Mouse (Mus musculus) MEL-GATA-1-ER (cell line): ENCODE data around the gene Ube3b.

Source experiments
- DNase-seq: peaks from one replicate; pipeline ENCODE4 v3.0.0-alpha.2; 2012; ENCODE audit warnings: low read depth; ENCODE audit errors: extremely low read depth

The Ube3b gene

GRCm38 (mm10) chr5:114373581-114373980 is 6.8 kb upstream of the Ube3b start:
- DNase-seq: no peak

- peak; percentile 91 for DNase-seq
Measured at GRCm38 (mm10) chr5:114374409-114375213, 5.8 kb upstream of the Ube3b start.

GRCm38 (mm10) chr5:114378177-114378920 is 2.1 kb upstream of the Ube3b start:
- DNase-seq: peak; percentile 50

GRCm38 (mm10) chr5:114378936-114379335 is 1.5 kb upstream of the Ube3b start:
- DNase-seq: no peak

GRCm38 (mm10) chr5:114379763-114380162 is 644 bp upstream of the Ube3b start:
- DNase-seq: no peak

GRCm38 (mm10) chr5:114381013-114381351 is 575 bp downstream of the Ube3b start:
- DNase-seq: peak; percentile 16

GRCm38 (mm10) chr5:114383184-114383904 is 2.9 kb downstream of the Ube3b start:
- peak; percentile 22 for DNase-seq

GRCm38 (mm10) chr5:114384448-114384847 is 4.0 kb downstream of the Ube3b start:
- DNase-seq: no peak

- no peak for DNase-seq
Measured at GRCm38 (mm10) chr5:114393169-114393568, 12.8 kb downstream of the Ube3b start.

- DNase-seq: no peak
Measured at GRCm38 (mm10) chr5:114406592-114406991, 26.2 kb downstream of the Ube3b start.

- no peak for DNase-seq
Measured at GRCm38 (mm10) chr5:114407269-114407668, 26.9 kb downstream of the Ube3b start.

GRCm38 (mm10) chr5:114407810-114408209 is 27.4 kb downstream of the Ube3b start:
- no peak for DNase-seq

- no peak for DNase-seq
Measured at GRCm38 (mm10) chr5:114408846-114409245, 28.4 kb downstream of the Ube3b start.

GRCm38 (mm10) chr5:114410429-114410828 is 30.0 kb downstream of the Ube3b start:
- DNase-seq: no peak

- no peak for DNase-seq
Measured at GRCm38 (mm10) chr5:114412361-114412998, 32.1 kb downstream of the Ube3b start.

- no peak for DNase-seq
Measured at GRCm38 (mm10) chr5:114413067-114413735, 32.8 kb downstream of the Ube3b start.

GRCm38 (mm10) chr5:114415606-114416005 is 35.2 kb downstream of the Ube3b start:
- no peak for DNase-seq

GRCm38 (mm10) chr5:114416855-114417254 is 36.4 kb downstream of the Ube3b start:
- DNase-seq: no peak

GRCm38 (mm10) chr5:114418541-114418940 is 38.1 kb downstream of the Ube3b start:
- DNase-seq: no peak

- no peak for DNase-seq
Measured at GRCm38 (mm10) chr5:114421561-114422298, 41.3 kb downstream of the Ube3b start.
